In the genomic region with DNA sequence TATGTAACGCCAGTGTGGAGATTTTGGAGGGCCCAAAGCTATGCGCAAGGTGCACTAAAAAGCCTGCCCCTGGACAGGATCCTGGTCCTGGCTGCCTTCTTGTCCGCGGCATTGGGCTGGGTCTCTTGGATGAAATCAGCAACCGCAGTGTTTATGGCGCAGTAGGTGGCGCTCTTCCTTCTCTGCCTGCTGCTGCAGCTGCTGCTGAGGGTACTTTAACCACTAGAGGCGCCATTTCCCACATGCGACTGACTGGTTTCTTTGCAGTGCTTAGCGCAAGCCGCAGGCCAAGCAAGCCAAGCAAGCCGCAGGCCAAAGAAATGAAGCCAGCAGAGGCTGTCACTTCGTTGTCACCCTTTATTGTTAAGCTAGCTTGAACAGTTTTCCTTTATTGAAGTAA, we compare ENCODE assay signal across 8 mouse cellular contexts. TPM values are rescaled to one million over a fixed set of nuclear protein-coding genes. Genes with fewer than 3 reads are reported as not detected.
DNase-seq lines count a peak whose midpoint lies in the region; ATAC-seq and TF ChIP-seq lines count a peak whose summit lies in the region.

No protein-coding gene starts in this region.

- peaks cover 43% of the 10 kb centered on the region for H3K36me3 ChIP-seq in hindbrain, embryonic 12.5 days

- H3K4me3 ChIP-seq in hindbrain, embryonic 12.5 days, result peak overlapping the region; percentile 96

- H3K9ac ChIP-seq in hindbrain, embryonic 12.5 days, result peak overlapping the region; percentile 99

- no peak for TF ChIP-seq CTCF in Patski (IDR thresholded peaks at IDR 0.05)

- CTCF ChIA-PET in Patski (lab: Charles Lee), result interaction anchor here (0.8 to 3.5 kb wide), 34 partner anchors 8 to 324 kb away, joined by 3 to 20 read pairs (median 4); no protein-coding TSS in a partner anchor

- in situ Hi-C loops in Patski (cut with MboI; ENCODE audit: low pct_unique_long_range_greater_than_20kb), result loop anchor here (5.0 to 10.0 kb wide), 2 partner anchors 130 to 223 kb away; no protein-coding TSS in a partner anchor

- peak overlapping the region; percentile 91 for H3K4me2 ChIP-seq in hindbrain, embryonic 12.5 days (replicated peaks)

- 2% methylated on average over 13 of the region's 13 CpGs for WGBS in hindbrain, embryonic 12.5 days

- H3K9me3 ChIP-seq in hindbrain, embryonic 12.5 days (replicated peaks), result no peaks in the 10 kb centered on the region

- POLR2A ChIA-PET in Patski (lab: Charles Lee), result interaction anchor here (1.0 to 1.3 kb wide), 2 partner anchors 15 to 35 kb away, joined by 4 read pairs; no protein-coding TSS in a partner anchor

- ATAC-seq in Patski, result peak; percentile 49
- peak; percentile 49 for ATAC-seq in hindbrain, embryonic 12.5 days (ENCODE audit: low FRiP score)

- H3K27me3 ChIP-seq in Patski, result no peaks in the 10 kb centered on the region
- no peaks in the 10 kb centered on the region for H3K27me3 ChIP-seq in hindbrain, embryonic 12.5 days

- H3K4me1 ChIP-seq in hindbrain, embryonic 12.5 days, result peaks cover 19% of the 10 kb centered on the region

- H3K27ac ChIP-seq in hindbrain, embryonic 12.5 days, result no peak overlapping the region

- peak; percentile 84 for DNase-seq in Patski (ENCODE audit: low read depth, low spot score)
- DNase-seq in cerebellum, postnatal 10 days, result peak; percentile 97 to 99
- peak; percentile 87 to 92 for DNase-seq in frontal cortex, postnatal 10 days (ENCODE audit: low spot score in 2 of 2)
- peak; percentile 93 to 98 for DNase-seq in layer of hippocampus, postnatal 14 days (ENCODE audit: low spot score in 2 of 2)
- peak; percentile 97 for DNase-seq in lung, postnatal 14 days
- peak; percentile 86 for DNase-seq in ovary, postnatal 36 days (ENCODE audit: low spot score)
- DNase-seq in thymus, postnatal 14 days, result peak; percentile 93

RNA-seq across cellular contexts. Expression of a gene that starts 2.6 kb away (rescaled TPM):
- polyA plus RNA-seq in Patski (2021), result 442 TPM
- 1,638 and 1,690 TPM in 2 replicates for polyA plus RNA-seq in hindbrain, embryonic 12.5 days (2016; fragmentation: Nextera tagmentation; extraction: Ambion mirVana)
- 1,000 to 10,000 TPM; 1,788 to 1,825 TPM for total RNA-seq in layer of hippocampus, postnatal 14 days (2021)

RNA-seq across cellular contexts. Expression of a gene that starts 42.4 kb away (rescaled TPM):
- polyA plus RNA-seq in Patski (2021), result 13.5 TPM
- polyA plus RNA-seq in hindbrain, embryonic 12.5 days (2016; fragmentation: Nextera tagmentation; extraction: Ambion mirVana), result 15.6 and 16.7 TPM in 2 replicates
- total RNA-seq in layer of hippocampus, postnatal 14 days (2021), result 10 to 100 TPM; 19.3 to 21.0 TPM
